Mouse (Mus musculus) liver, embryonic 14.5 days (tissue): ENCODE data around the gene A630001G21Rik. TPM values are rescaled to one million over a fixed set of nuclear protein-coding genes. Genes with fewer than 3 reads are reported as not detected.

ENCODE experiments used
- ATAC-seq: fragments of 200-750 bp; cut with Nextera tagmentation; 2 replicates; pipeline ENCODE4 v1.8.0; 2017; ENCODE audit warnings: moderate number of reproducible peaks, mild to moderate bottlenecking, moderate library complexity; ENCODE audit not compliant: insufficient read depth
- DNase-seq, 3 experiments: peaks; one replicate each; pipeline ENCODE4 v3.0.0-alpha.2; 2012 to 2013; ENCODE audit warnings: low read depth in 3 of 3, low spot score in 3 of 3
- H3K27ac ChIP-seq: fragments of 300-500 bp; sonication (generic); 2 replicates; pipeline ENCODE4 v1.5.1; 2014; ENCODE audit warnings: moderate library complexity, mild to moderate bottlenecking, control low read depth, inconsistent platforms
- H3K27me3 ChIP-seq: fragments of 300-500 bp; sonication (generic); 2 replicates; pipeline ENCODE4 v1.6.1; 2014; ENCODE audit warnings: mild to moderate bottlenecking, low read length, moderate library complexity; ENCODE audit not compliant: control insufficient read depth, insufficient read depth
- H3K36me3 ChIP-seq: fragments of 300-500 bp; sonication (generic); replicated peaks from 2 replicates; pipeline ENCODE4 v1.6.1; 2014; ENCODE audit warnings: low read depth; ENCODE audit not compliant: control insufficient read depth, insufficient read depth
- H3K4me1 ChIP-seq, 2 experiments: fragments of 200-500 bp in 1 of 2; fragments of 300-500 bp in 1 of 2; sonication (generic) in 1 of 2; replicated peaks; 2 replicates each; pipeline ENCODE4 v1.6.1; 2012 to 2014; ENCODE audit warnings: antibody characterized with exemption in 1 of 2, inconsistent platforms in 1 of 2, low read length in 1 of 2; ENCODE audit not compliant: control insufficient read depth in 2 of 2, insufficient read depth in 2 of 2
- H3K4me2 ChIP-seq: fragments of 300-500 bp; sonication (generic); 2 replicates; pipeline ENCODE4 v1.6.1; 2014; ENCODE audit warnings: low read depth, mild to moderate bottlenecking, control low read depth, moderate library complexity
- H3K4me3 ChIP-seq, 2 experiments: fragments of 200-500 bp in 1 of 2; fragments of 300-500 bp in 1 of 2; sonication (generic) in 1 of 2; 2 replicates each; pipeline ENCODE4 v1.5.1; 2012 to 2014; ENCODE audit warnings: low read depth in 2 of 2, low read length in 2 of 2, mild to moderate bottlenecking in 2 of 2, control low read depth in 1 of 2, inconsistent platforms in 1 of 2, moderate library complexity in 1 of 2; ENCODE audit not compliant: insufficient read depth in 1 of 2
- H3K9ac ChIP-seq: fragments of 300-500 bp; sonication (generic); replicated peaks from 2 replicates; pipeline ENCODE4 v1.6.1; 2014; ENCODE audit warnings: mild to moderate bottlenecking, control low read depth, moderate library complexity
- H3K9me3 ChIP-seq: fragments of 300-500 bp; sonication (generic); 2 replicates; pipeline ENCODE4 v1.6.1; 2016; ENCODE audit warnings: low read length, mixed read lengths; ENCODE audit not compliant: control insufficient read depth
- CTCF ChIP-seq: IDR thresholded peaks from 2 replicates; pipeline ENCODE4 v1.5.1; 2016; ENCODE audit warnings: antibody characterized with exemption, low read depth, control low read depth
- EP300 ChIP-seq: IDR thresholded peaks from 2 replicates; pipeline ENCODE4 v1.6.1; 2016; ENCODE audit warnings: antibody characterized with exemption, low read depth
- WGBS: fragments of 180-500 bp; shearing (Covaris S2); extraction: QIAGEN DNeasy Blood & Tissue Kit; methylation state at CpG from one replicate; pipeline ENCODE4 v1.1.7; 2014; ENCODE audit not compliant: insufficient replicate concordance; 5-methylcytosine and 5-hydroxymethylcytosine counted together
- polyA plus RNA-seq, 2 experiments: library from polyadenylated mRNA; depleted of rRNA in 1 of 2; stranded (reverse) in 1 of 2; unstranded in 1 of 2; fragments of >200 nt; fragmentation: Nextera tagmentation in 1 of 2; extraction: Ambion mirVana in 1 of 2; gene quantifications; 2 replicates each; pipeline versions ENCODE4 v1.2.1 to v1.2.3; 2012 to 2014

Gene A630001G21Rik
- polyA plus RNA-seq, 2 experiments, result 2.6 to 2.9 TPM

DNA sequence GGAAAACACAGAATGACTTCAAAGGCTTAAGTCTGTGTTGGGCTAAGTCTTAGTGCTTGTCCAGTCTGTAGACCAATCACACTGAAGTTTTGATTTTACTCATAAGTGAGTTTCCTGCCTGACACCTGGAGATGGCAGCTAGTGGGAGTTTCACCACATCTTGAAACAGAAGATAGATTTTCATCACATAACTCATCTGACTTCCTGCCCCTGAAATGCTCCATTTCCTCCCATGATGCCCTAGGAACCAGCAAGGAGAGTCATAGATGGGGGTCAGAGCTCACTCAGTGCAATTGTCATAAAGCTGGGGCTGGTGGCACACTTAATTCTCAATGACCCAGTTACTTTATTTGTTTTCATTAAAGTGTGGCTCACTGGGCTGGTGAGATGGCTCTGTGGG lies 38.6 kb downstream of the A630001G21Rik start:
- Histone ChIP-seq H3K9ac (no peak overlapping the region), H3K27me3 (no peaks in the 10 kb centered on the region), H3K9me3 (no peaks in the 10 kb centered on the region), H3K27ac (no peak overlapping the region), H3K36me3 (no peaks in the 10 kb centered on the region), H3K4me3 (no peak overlapping the region), H3K4me1 (0 out of 4 replicates have a peak, but pooled peaks cover 0 to 7% of the 10 kb centered on the region in 2 experiments), H3K4me2 (no peak overlapping the region)
- no peak for TF ChIP-seq CTCF
- TF ChIP-seq EP300, result no peak
- no peak for ATAC-seq
- no peak for DNase-seq

- no peak for DNase-seq
- no peaks in the 10 kb centered on the region for H3K27me3 ChIP-seq
- no peaks in the 10 kb centered on the region for H3K36me3 ChIP-seq
- TF ChIP-seq EP300 (no peak), CTCF (no peak)
- H3K9ac ChIP-seq, result no peak overlapping the region
- 0 out of 4 replicates have a peak, but pooled peaks cover 0 to 7% of the 10 kb centered on the region in 2 experiments for H3K4me1 ChIP-seq
- H3K27ac ChIP-seq, result no peak overlapping the region
- H3K4me2 ChIP-seq, result no peak overlapping the region
- H3K4me3 ChIP-seq, result no peak overlapping the region
- ATAC-seq, result no peak
- H3K9me3 ChIP-seq, result no peaks in the 10 kb centered on the region
- WGBS, result 85% methylated on average over 4 of the region's 4 CpGs
Measured at GRCm38 (mm10) chr1:85739000-85739399, 39.4 kb downstream of the A630001G21Rik start.

DNA sequence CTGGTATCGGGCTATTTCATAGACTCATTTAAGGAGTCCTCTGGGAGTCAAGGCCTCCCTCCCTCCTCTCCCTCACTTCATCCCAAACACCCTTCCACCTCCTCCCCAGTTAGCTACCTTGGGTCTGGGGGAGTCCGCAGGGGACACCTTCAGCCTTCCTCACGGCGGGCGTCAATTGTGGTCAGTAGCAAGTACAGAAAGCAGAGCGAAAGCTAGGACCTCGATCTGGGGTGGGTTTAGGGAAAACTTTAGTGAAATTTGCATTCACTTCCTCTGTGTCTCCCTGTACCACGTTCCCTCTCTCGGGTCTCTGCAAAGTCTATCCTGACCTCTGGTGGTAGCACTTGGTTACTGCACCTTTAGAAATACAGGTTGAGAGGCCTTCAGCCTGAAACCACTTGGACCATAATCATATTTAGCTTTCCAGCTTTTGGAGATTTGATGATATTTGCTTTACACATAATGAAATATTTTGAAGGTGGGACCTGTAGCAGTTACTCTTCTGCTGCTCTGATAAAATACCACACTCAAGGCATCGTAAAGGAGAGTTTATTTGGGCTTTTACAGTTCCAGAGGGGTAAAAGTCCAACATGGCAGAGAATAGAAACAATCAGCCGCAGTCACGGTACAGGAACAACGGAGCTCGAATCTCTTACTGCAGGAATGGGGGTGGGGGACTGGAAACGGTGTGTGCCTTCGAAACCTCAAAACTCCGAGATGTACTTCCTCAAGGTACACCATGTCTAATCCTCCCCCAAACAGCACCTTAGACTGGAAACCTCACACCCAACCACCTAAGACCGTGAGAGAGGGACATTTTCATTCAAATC lies 41.9 kb downstream of the A630001G21Rik start:
- Histone ChIP-seq H3K27ac (peak overlapping the region; percentile 14), H3K4me1 (peaks cover 0 to 7% of the 10 kb centered on the region in 2 experiments; a peak in 1 of 4 replicates), H3K27me3 (no peaks in the 10 kb centered on the region), H3K9me3 (no peaks in the 10 kb centered on the region), H3K9ac (peak overlapping the region; percentile 52), H3K36me3 (no peaks in the 10 kb centered on the region), H3K4me2 (peak overlapping the region; percentile 74), H3K4me3 (peak overlapping the region; percentile 48 to 66)
- DNase-seq (peak; percentile 69 to 74 (median 70)), ATAC-seq (peak; percentile 50)
- WGBS, result 25% methylated on average over 18 of the region's 18 CpGs
- TF ChIP-seq EP300, result no peak
- peak; percentile 90 for TF ChIP-seq CTCF

GRCm38 (mm10) chr1:85735463-85736123 lies 42.9 kb downstream of the A630001G21Rik start:
- H3K36me3 ChIP-seq, result no peaks in the 10 kb centered on the region
- no peaks in the 10 kb centered on the region for H3K27me3 ChIP-seq
- ATAC-seq, result peak; percentile 89
- peak; percentile 24; the same call in 1 of the 2 replicates for TF ChIP-seq CTCF
- no peak for TF ChIP-seq EP300
- peak overlapping the region; percentile 74 for H3K4me2 ChIP-seq
- 16% methylated on average over 13 of the region's 13 CpGs for WGBS
- peak overlapping the region; percentile 14 for H3K27ac ChIP-seq
- peaks cover 0 to 7% of the 10 kb centered on the region in 2 experiments; a peak in 1 of 4 replicates for H3K4me1 ChIP-seq
- peak overlapping the region; percentile 48 to 66 for H3K4me3 ChIP-seq
- H3K9me3 ChIP-seq, result no peaks in the 10 kb centered on the region
- peak overlapping the region; percentile 52 for H3K9ac ChIP-seq
- peak; percentile 49 to 71 (median 55) for DNase-seq

GRCm38 (mm10) chr1:85734511-85734910 lies 43.9 kb downstream of the A630001G21Rik start:
- DNase-seq (no peak), ATAC-seq (no peak)
- no peak overlapping the region for H3K27ac ChIP-seq
- H3K27me3 ChIP-seq, result no peaks in the 10 kb centered on the region
- no peaks in the 10 kb centered on the region for H3K9me3 ChIP-seq
- TF ChIP-seq EP300 (no peak), CTCF (no peak)
- H3K4me3 ChIP-seq, result no peak overlapping the region
- peaks cover 0 to 7% of the 10 kb centered on the region in 2 experiments; a peak in 1 of 4 replicates for H3K4me1 ChIP-seq
- 57% methylated on average over 1 of the region's 1 CpGs for WGBS
- peak overlapping the region; percentile 74; the same call in 1 of the 2 replicates for H3K4me2 ChIP-seq
- no peak overlapping the region for H3K9ac ChIP-seq
- no peaks in the 10 kb centered on the region for H3K36me3 ChIP-seq
